Mouse (Mus musculus): Measurements from ENCODE around the gene Tfip11. TPM values are rescaled to one million over a fixed set of nuclear protein-coding genes. Genes with fewer than 3 reads are reported as not detected.

Gene Tfip11
- total RNA-seq, 2 experiments from 2014 or later, result 30.9 to 33.4 TPM

DNA sequence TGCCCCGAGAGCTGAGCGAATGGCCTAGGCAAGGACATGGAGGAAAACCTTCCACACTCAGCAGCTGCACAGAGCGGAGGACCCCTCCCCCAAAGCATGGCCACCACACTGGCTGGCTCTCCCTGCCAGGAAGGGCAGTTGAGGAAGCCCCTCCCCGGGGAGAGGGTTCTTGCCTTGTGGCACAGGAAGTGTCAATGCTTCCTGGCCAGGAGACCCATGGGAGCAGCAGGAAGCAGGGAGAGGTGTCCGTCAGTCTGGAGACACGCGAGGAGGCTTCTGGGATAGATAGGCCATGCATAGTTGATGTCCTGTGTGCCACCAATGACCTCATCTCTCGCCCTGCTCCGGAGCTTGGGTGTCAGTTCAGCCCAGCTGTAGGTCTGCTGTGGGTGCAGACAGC, 30.2 kb downstream of the Tfip11 start:
- no peak for DNase-seq (ENCODE audit: low spot score in 2 of 2)

DNA sequence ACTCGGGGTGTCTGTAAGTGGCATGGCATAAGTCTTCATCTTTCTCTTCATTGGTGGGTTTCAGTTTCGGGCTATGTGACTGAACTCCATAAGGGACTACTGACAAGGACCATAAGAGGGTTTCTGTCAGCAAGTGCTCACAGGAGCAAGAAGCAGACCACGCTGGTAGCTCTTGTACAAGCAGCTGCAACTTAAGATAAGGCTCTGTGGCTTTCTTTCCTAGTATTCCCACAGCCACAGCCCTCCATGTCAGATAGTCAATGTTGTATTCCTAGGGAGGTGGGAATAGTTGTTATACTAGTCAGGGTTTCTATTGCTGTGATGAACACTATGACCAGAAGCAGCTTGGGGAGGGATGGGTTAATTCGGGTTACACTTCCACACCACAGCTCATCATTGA, 33.4 kb downstream of the Tfip11 start:
- DNase-seq (ENCODE audit: low spot score in 2 of 2), result no peak

- no peak for DNase-seq (ENCODE audit: low spot score in 2 of 2)
These were observed 33.9 kb downstream of the Tfip11 start for GRCm38 (mm10) chr5:112360077-112360476.

DNA sequence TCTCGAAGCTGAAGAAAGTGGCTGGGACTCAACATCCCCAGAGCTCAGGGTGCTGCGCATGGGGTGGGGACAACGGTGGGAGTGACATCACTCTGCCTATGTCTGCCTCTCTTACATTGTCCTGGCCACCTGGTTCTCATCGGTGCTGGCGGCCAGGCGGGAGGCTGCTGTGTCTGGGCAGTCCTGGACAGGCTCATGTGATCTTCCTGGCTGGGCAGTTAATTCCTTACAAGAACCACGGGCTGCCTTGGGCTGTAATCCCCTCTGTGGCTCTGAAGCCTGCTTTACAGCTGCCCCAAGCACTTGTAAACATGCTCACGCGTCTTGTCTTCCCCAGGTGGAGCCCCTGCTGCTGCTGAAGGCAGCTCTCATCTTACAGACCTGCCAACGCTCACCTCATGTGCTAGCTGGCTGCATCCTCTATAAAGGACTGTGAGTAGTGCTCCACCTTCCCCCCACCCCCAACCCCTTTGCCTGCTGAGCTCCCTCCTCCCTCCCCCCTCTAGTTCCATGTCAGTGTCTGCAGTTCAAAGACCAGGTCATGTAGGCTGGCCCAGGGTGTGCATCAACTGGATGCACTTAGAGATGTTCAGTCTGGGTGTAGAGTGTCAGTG, 38.1 kb downstream of the Tfip11 start:
- DNase-seq (ENCODE audit: low spot score in 2 of 2), result no peak

DNA sequence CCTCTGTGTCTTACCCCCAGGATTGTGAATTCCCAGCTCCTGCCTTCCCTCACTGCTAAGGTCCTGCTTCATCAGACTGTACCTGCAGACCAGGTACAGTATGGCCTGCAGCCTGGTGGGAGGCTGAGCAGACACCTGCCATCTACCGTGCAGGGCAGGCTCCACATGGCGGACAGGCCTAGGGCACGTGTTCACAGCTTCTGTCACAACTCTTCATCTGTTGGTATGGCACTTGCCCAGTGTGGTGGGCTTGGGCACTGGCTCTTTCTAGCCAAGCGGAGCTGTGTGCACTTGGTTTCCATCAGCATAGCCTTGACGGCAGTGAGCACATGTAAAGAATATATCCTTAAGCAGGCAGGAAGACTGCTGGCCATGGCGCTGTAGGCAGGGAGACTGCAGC, 40.7 kb downstream of the Tfip11 start:
- DNase-seq (ENCODE audit: low spot score in 2 of 2), result peak in 1 of 2 experiments; percentile 20

- DNase-seq (ENCODE audit: low spot score in 2 of 2), result peak in 1 of 2 experiments; percentile 8
These were observed 41.2 kb downstream of the Tfip11 start for GRCm38 (mm10) chr5:112367338-112367737.

DNA sequence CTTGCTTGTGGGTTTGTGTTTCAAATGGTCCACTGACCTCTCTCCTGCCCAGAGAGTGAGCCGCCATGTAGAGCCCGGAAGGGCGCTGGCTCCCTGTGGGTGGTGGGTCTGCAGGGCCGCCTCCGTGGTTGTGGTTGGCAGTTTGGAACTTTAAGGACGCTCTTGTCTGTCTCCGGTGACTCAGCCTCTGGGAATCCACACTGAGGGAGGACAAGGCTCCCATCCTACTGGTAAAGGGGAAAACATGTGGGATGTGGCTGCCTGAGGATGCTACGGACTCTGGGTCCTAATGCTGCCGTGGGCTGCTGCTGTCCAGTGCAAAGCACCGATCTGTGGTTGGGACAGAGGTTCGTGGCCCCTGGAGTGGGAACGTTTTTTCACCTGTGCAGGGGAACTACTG, 41.8 kb downstream of the Tfip11 start:
- peak in 1 of 2 experiments; percentile 7 for DNase-seq (ENCODE audit: low spot score in 2 of 2)

DNA sequence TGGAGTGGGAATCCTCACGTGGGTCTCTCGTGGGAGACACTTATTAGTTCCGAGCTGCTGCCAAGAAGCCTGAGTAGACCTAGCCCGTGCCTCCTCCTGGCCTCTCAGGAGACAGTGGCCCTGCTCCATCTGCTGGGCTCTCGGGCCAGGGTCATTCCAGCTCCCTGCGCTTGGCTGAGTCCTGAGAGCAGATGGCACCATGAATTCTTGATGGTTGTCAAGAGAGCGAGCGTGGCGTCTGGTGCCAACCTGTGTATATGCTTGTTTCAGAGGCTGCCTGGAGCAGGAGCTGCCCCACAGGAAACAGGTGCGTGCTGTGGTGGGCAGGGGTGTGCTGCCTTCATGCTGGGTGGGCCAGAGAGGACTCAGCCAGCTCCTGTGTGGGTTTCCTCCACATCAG, 42.5 kb downstream of the Tfip11 start:
- no peak for DNase-seq (ENCODE audit: low spot score in 2 of 2)

GRCm38 (mm10) chr5:112369326-112369725, 43.2 kb downstream of the Tfip11 start:
- no peak for DNase-seq (ENCODE audit: low spot score in 2 of 2)

GRCm38 (mm10) chr5:112370236-112370813, 44.2 kb downstream of the Tfip11 start:
- DNase-seq (ENCODE audit: low spot score in 2 of 2), result no peak

DNA sequence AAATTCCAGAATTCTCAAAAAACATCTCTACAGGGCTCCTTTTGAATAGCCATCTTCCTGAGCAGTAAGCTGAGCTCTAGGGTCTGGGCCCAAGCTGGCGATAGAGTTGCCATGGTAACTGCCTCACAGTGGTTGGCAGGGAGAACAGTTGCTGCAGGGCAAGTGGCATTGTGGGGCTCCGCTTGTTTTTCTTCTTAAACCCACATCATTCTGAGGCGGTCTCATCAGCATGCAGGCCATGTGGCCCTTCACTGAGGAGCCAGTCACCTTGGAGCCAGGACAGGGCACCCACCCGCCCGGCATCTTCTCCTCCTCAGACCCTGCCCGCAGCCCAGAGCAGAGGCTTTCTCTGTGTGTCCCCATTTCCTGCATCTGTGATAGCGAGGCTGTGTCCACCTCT, 45.8 kb downstream of the Tfip11 start:
- peak; percentile 67 to 75 for DNase-seq (ENCODE audit: low spot score in 2 of 2)

- no peak for DNase-seq (ENCODE audit: low spot score in 2 of 2)
These were observed 50.0 kb downstream of the Tfip11 start for GRCm38 (mm10) chr5:112376111-112376510.

- DNase-seq (ENCODE audit: low spot score in 2 of 2), result no peak
These were observed 51.2 kb downstream of the Tfip11 start for GRCm38 (mm10) chr5:112377380-112377779.

DNA sequence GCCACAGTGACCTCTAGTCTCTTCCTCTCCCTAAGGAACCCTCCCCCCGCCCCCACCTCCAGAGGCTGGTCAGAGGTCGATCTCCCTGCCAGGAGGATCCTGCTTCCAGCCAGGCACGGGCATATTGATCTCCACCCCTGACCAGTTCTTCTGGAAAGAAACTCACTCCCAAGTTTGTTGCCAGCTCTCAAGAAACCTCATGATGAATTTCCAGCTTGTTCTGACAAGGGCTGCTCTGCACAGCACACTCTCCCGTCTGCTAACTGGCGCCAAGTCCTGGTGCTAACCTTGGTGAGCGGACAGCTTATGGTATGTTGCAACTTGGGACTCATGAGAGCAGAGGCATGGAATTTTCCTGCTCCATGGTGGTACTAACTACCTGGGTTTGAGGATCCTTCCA, 52.6 kb downstream of the Tfip11 start:
- DNase-seq (ENCODE audit: low spot score in 2 of 2), result no peak

- no peak for DNase-seq (ENCODE audit: low spot score in 2 of 2)
These were observed 55.0 kb downstream of the Tfip11 start for GRCm38 (mm10) chr5:112381154-112381553.

DNA sequence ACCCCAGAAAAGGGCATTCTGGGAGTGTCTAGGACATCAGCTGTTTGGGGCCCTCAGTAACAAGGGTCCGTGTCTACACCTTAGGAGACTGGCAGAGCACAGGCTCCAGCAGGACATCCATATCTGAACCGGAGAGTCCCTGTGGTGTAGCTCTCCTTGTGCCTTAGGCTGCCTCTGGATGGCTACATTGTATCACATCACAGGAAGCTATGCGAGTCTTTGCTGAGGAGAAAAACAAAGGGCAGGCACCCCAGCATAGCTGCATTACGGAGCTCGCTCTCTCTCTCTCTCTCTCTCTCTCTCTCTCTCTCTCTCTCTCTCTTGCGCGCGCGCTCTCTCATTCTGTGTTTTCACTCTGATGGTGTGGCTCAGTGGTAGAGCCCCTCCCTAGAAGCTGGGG, 55.9 kb downstream of the Tfip11 start:
- no peak for DNase-seq (ENCODE audit: low spot score in 2 of 2)

DNA sequence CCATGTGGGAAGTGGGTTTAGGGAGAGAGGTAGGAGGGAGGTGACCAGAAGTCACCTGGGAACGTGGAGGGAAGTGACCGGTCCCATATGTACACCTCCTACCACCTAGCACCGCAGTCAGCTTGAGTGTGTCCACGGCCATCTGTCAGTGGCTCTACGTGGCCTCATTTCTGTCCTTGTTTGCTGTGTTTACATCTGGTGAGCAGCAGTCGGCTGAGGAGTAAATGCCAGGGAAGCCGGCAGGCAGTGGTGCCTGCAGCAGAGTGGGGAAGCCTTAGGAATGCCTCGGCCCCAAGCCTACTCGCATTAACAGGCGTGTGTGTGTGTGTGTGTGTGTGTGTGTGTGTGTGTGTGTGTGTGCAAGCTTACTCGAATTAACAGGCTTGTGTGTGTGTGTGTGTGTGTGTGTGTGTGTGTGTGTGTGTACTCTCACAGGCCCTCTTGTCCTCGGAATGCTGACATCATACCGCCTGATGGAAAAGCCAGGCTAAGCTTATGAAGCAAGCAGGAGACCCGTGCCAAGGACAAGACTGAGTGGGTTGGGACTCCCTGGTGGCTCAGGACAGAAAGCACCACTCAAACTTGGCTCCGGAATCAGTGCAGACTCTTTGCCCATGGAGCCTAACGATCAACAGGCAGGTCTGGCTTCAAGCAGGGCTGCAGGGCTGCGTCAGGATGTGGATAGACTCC, 56.6 kb downstream of the Tfip11 start:
- peak; percentile 61 to 67 for DNase-seq (ENCODE audit: low spot score in 2 of 2)

GRCm38 (mm10) chr5:112384805-112385472, 58.8 kb downstream of the Tfip11 start:
- no peak for DNase-seq (ENCODE audit: low spot score in 2 of 2)

DNA sequence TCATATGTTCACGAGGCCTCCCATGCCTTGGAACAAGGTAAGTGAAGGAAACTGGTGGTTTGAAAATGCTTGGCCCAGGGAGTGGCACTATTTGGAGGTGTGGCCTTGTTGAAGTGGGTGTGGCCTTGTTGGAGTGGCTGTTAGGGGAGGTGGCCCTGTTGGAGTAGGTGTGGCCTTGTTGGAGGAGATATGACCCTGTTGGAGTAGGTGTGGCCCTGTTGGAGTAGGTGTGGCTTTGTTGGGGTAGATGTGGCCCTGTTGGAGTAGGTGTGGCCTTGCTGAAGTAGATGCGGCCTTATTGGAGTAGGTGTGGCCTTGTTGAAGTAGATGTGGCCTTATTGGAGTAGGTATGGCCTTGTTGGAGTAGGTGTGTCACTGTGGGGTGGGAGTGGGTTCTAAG, 59.8 kb downstream of the Tfip11 start:
- DNase-seq (ENCODE audit: low spot score in 2 of 2), result no peak

All from layer of hippocampus, postnatal 10 days (tissue).